Mouse (Mus musculus) frontal cortex, adult 2 months (tissue): Measurements from ENCODE around the gene Wdpcp. TPM values are rescaled to one million over a fixed set of nuclear protein-coding genes. Genes with fewer than 3 reads are reported as not detected.

Experiments used
- DNase-seq, 2 experiments: peaks; one replicate each; pipeline ENCODE4 v3.0.0; 2022; ENCODE audit warnings: low spot score in 1 of 2; ENCODE audit errors: extremely low spot score in 1 of 2
- polyA plus RNA-seq: library from polyadenylated mRNA; depleted of rRNA; stranded (reverse); fragments of >200 nt; gene quantifications from 2 replicates; pipeline ENCODE4 v1.2.3, GENCODE M21; 2012; rRNA removed

The Wdpcp gene
- polyA plus RNA-seq, 1 experiment = 8.8 TPM

DNA sequence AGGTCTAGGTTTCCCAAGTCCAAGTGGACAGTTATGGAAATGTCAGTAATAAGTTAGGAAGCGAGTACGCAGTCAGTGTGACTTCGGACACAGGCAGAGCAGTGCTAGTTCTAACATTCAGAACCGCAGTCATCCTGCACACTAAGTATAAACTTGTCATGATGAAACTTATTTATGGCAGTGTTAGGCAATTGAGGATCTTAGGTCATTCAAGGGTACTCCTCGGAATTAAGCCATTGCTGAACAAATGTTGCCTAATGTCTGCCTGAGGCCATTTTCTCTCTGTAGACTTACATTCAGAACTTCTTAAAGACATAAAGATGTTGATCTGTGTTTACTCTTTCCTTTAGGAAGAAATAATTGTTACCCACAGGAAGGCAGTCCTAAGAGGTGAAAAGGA lies 157.0 kb downstream of the Wdpcp start:
- no peak for DNase-seq

DNA sequence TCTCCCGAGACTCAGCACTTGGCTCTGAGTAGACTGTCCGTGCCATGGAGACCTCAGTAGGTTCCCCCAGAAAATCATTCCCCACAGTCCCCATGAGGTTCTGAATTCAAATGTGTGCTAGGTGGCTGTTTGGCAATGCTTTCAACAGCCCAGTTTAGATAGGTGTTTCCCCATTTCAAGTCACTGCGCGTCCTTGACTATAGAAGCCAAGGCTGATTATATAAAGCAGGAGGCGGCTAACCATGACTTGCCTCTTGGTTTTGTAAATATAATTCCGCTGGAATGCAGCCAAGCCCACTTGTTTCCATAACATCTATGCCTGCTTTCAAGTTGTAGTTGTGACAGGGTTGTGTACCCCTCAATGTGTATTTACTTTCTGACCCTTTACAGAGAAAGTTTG lies 157.9 kb downstream of the Wdpcp start:
- DNase-seq = no peak

GRCm38 (mm10) chr11:21735272-21735671 lies 163.2 kb downstream of the Wdpcp start:
- DNase-seq = no peak

GRCm38 (mm10) chr11:21749487-21749886 lies 177.5 kb downstream of the Wdpcp start:
- DNase-seq = no peak

DNA sequence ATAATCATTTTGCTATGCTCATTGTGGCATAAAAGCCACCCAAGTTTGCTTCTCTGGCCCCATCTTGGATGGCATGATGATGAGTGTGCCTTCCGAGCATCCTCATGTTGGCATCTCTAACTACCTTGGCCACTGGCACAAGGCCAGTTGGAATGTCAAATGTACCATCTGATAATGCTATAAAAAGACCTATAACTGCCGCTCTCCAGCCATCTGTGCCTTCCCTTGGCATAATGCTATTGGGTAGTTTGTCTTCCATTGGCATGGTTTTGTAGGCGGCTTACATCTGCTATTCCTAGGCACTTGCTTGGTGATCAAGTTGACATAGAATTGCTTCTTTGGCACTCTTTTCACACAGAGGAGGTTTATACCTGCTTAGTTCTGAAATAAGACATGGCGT lies 191.2 kb downstream of the Wdpcp start:
- DNase-seq = peak; percentile 30 to 37

DNA sequence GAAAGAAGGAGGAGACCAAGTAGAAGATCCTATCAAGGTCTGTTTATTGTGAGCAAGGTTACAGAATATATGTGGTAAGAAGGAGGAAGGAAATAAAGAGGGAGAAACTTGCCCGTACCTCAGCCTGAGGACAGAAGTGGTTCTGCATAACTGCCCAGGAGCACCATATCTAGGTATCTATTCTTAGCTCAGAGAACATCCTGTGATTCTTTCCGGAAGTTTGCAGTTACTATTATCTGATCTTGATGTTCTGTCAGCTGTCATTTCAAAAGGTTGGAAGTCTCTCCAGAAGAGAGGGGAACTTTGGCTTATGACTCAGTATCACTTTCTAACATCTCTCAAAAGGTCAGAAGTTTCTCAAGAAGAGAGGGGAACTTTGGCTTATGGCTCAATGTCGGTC lies 216.8 kb downstream of the Wdpcp start:
- DNase-seq = no peak

DNA sequence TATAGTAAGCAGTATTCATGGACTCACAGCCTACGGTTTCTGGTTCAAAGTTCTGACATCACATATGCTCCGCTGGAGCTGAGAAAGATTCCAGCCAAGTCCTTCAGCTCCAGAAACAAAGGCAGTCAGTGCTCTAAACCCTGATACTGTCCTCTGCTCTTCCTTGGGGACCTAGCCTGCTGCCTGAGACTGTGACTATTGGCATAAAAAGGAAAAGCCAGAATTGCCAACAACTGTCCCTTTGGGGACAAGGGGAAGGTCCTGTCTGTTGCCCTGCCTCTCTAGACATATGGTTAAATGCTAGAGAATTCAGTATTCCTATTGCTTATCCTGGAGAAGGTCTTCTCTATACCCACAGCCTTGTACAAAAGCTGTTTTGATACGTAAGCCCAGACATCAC lies 252.9 kb downstream of the Wdpcp start:
- DNase-seq = no peak

- DNase-seq = no peak
Observed at GRCm38 (mm10) chr11:21826521-21826920, 254.5 kb downstream of the Wdpcp start.

GRCm38 (mm10) chr11:21847040-21847439 lies 275.0 kb downstream of the Wdpcp start:
- peak in 1 of 2 experiments; percentile 45 for DNase-seq

DNA sequence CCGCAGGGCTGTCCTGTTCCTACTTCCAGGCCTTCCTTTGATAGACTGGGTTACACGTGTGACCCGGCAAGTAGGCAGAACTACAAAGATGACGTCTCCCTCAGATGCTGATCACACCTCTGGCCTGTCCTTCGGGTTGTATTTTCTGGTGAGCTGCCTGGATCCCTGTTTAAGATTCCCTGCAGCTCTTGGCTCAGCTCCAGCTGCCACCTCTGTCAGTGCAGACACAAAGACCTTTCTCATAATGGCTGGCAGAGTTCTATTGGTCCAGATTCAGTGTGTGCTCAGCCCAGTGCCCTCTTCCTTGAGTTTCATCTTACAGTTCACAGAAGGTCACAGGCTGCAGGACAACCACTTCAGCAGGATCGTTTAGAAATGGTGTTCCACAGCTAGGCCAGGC lies 292.0 kb downstream of the Wdpcp start:
- DNase-seq = no peak

GRCm38 (mm10) chr11:21864516-21864915 lies 292.5 kb downstream of the Wdpcp start:
- DNase-seq = no peak

GRCm38 (mm10) chr11:21868675-21869074 lies 296.6 kb downstream of the Wdpcp start:
- DNase-seq = no peak

- DNase-seq = no peak
Observed at GRCm38 (mm10) chr11:21870863-21871262, 298.8 kb downstream of the Wdpcp start.

- no peak for DNase-seq
Observed at GRCm38 (mm10) chr11:21871728-21872127, 299.7 kb downstream of the Wdpcp start.

GRCm38 (mm10) chr11:21875077-21875476 lies 303.0 kb downstream of the Wdpcp start:
- DNase-seq = no peak

- no peak for DNase-seq
Observed at GRCm38 (mm10) chr11:21894696-21895095, 322.7 kb downstream of the Wdpcp start.

- DNase-seq = no peak
Observed at GRCm38 (mm10) chr11:21922531-21922930, 350.5 kb downstream of the Wdpcp start.

Other genes with a start within 250 kb of the Wdpcp start
- gene Ugp2, start 201.0 kb upstream of the Wdpcp start, polyA plus RNA-seq = 53.8 and 57.0 TPM in 2 replicates
- gene Mdh1, start 132 bp downstream of the Wdpcp start, polyA plus RNA-seq = 820 and 931 TPM in 2 replicates